Mouse (Mus musculus) left cerebral cortex, postnatal 25 days (tissue): ENCODE measurements around the gene Dcxr. TPM values are rescaled to one million over a fixed set of nuclear protein-coding genes. Genes with fewer than 3 reads are reported as not detected.
"Not testable (repeated sequence)": the region's sequence is repeated elsewhere in the genome, so short reads cannot be mapped to it uniquely, and the experiment has no call there.

Source experiments
- DNase-seq, 2 experiments: peaks; one replicate each; pipeline ENCODE4 v3.0.0; 2022; ENCODE audit warnings: low spot score in 2 of 2, mixed read lengths in 1 of 2
- intact Hi-C: fragments of 180-260 bp; cut with DNase I; formaldehyde crosslinking; loops from one replicate; pipeline ENCODE4 v1.15.1; 2025
- total RNA-seq, 2 experiments: library from RNA; stranded (reverse); gene quantifications; 2 replicates each; pipeline ENCODE4 v1.2.3; 2021

The Dcxr gene
- total RNA-seq, 2 experiments from 2014 or later: 6.1 to 7.4 TPM

- intact Hi-C loops: no loop called here
- no peak for DNase-seq
Measured at GRCm38 (mm10) chr11:120683536-120683935, 43.5 kb downstream of the Dcxr start.

GRCm38 (mm10) chr11:120682683-120683082, 44.4 kb downstream of the Dcxr start:
- DNase-seq: no peak
- intact Hi-C loops: no loop called here

- intact Hi-C loops: no loop called here
- no peak for DNase-seq
Measured at GRCm38 (mm10) chr11:120679909-120680308, 47.2 kb downstream of the Dcxr start.

- intact Hi-C loops: no loop called here
- DNase-seq: no peak
Measured at GRCm38 (mm10) chr11:120676951-120677350, 50.1 kb downstream of the Dcxr start.

- intact Hi-C loops, DNase-seq: not testable (repeated sequence)
Measured at GRCm38 (mm10) chr11:120675875-120676274, 51.2 kb downstream of the Dcxr start.

Other genes with a start within 250 kb of the Dcxr start
- gene Mrpl12, start 242.7 kb downstream of the Dcxr start, total RNA-seq: 10 to 100 TPM; 72.6 to 75.2 TPM
- 10 to 100 TPM; 18.4 to 20.5 TPM for gene Slc25a10, start 235.4 kb downstream of the Dcxr start, total RNA-seq
- not detected for gene Gcgr, start 196.6 kb downstream of the Dcxr start, total RNA-seq
- 10 to 100 TPM; 88.2 to 93.6 TPM for gene Mcrip1, start 177.6 kb downstream of the Dcxr start, total RNA-seq
- not detected for gene Ppp1r27, start 176.1 kb downstream of the Dcxr start, total RNA-seq
- gene P4hb, start 154.0 kb downstream of the Dcxr start, total RNA-seq: 100 to 1,000 TPM; 125 to 127 TPM
- 100 to 1,000 TPM; 340 to 344 TPM for gene Arhgdia, start 145.7 kb downstream of the Dcxr start, total RNA-seq
- 10 to 100 TPM; 59.9 to 61.2 TPM for gene Alyref, start 128.9 kb downstream of the Dcxr start, total RNA-seq
- gene Anapc11, start 128.9 kb downstream of the Dcxr start, total RNA-seq: 10 to 100 TPM; 93.2 to 94.8 TPM
- not detected for gene Npb, start 118.8 kb downstream of the Dcxr start, total RNA-seq
- gene Pcyt2, start 109.3 kb downstream of the Dcxr start, total RNA-seq: 100 to 1,000 TPM; 120 to 141 TPM
- gene Sirt7, start 102.0 kb downstream of the Dcxr start, total RNA-seq: 10 to 100 TPM; 37.8 TPM
- gene Mafg, start 93.7 kb downstream of the Dcxr start, total RNA-seq: 10 to 100 TPM; 91.5 to 98.4 TPM
- gene Pycr1, start 83.5 kb downstream of the Dcxr start, total RNA-seq: 1 to 10 TPM; 1.4 to 2.1 TPM
- gene Myadml2, start 79.1 kb downstream of the Dcxr start, total RNA-seq: 1 to 10 TPM; 7.4 to 8.6 TPM
- gene Notum, start 66.1 kb downstream of the Dcxr start, total RNA-seq: 1 to 10 TPM; 4.1 to 4.7 TPM
- gene Aspscr1, start 54.3 kb downstream of the Dcxr start, total RNA-seq: 10 to 100 TPM; 51.2 to 53.1 TPM
- 10 to 100 TPM; 18.0 to 22.7 TPM for gene Cenpx, start 13.5 kb downstream of the Dcxr start, total RNA-seq
- 10 to 100 TPM; 50.4 to 60.0 TPM for gene Lrrc45, start 13.4 kb downstream of the Dcxr start, total RNA-seq
- 10 to 100 TPM; 39.4 to 41.0 TPM for gene Rac3, start 5.8 kb downstream of the Dcxr start, total RNA-seq
- 1 to 10 TPM; 2.6 to 3.7 TPM for gene Cbr2, start 4.8 kb upstream of the Dcxr start, total RNA-seq
- gene Hmga1b, start 35.5 kb upstream of the Dcxr start, total RNA-seq: 10 to 100 TPM; 29.3 to 33.1 TPM
- 10 to 100 TPM; 62.9 to 63.3 TPM for gene Rfng, start 56.9 kb upstream of the Dcxr start, total RNA-seq
- 100 to 1,000 TPM; 139 to 143 TPM for gene Gps1, start 57.0 kb upstream of the Dcxr start, total RNA-seq
- 10 to 100 TPM; 40.0 to 42.8 TPM for gene Dus1l, start 69.1 kb upstream of the Dcxr start, total RNA-seq
- 100 to 1,000 TPM; 168 to 171 TPM for gene Fasn, start 97.3 kb upstream of the Dcxr start, total RNA-seq
- 1 to 10 TPM; 6.7 to 8.0 TPM for gene Ccdc57, start 205.6 kb upstream of the Dcxr start, total RNA-seq
- 1 to 10 TPM; 4.4 to 4.6 TPM for gene Slc16a3, start 221.2 kb upstream of the Dcxr start, total RNA-seq